Mouse (Mus musculus) right cerebral cortex, postnatal 36 days (tissue): ENCODE measurements around the gene Mxi1.

Experiments used
- DNase-seq, 2 experiments: peaks; one replicate each; pipeline ENCODE4 v3.0.0; 2022; ENCODE audit warnings: low spot score in 2 of 2, mixed read lengths in 1 of 2

Mxi1 gene

GRCm38 (mm10) chr19:53322438-53323048, 12.2 kb downstream of the Mxi1 start:
- no peak for DNase-seq

DNA sequence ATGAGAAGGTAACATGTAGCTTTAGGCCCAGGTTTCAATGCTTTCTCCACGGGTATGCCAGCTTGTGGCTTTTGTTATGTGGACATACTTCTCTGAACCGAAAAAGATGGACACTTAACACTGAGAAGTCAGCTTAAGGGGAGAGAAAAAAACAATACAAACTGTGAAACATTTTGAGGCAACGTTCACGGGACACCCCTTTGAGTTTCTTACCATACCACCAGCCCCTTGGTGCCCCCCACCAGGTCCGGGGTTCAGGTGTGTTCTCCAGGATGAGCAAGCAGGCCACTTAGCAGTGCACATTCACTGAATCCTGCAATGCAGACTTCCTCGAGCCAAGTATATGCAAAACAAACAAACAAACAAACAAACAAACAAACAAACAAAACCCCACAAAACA, 14.5 kb downstream of the Mxi1 start:
- no peak for DNase-seq

DNA sequence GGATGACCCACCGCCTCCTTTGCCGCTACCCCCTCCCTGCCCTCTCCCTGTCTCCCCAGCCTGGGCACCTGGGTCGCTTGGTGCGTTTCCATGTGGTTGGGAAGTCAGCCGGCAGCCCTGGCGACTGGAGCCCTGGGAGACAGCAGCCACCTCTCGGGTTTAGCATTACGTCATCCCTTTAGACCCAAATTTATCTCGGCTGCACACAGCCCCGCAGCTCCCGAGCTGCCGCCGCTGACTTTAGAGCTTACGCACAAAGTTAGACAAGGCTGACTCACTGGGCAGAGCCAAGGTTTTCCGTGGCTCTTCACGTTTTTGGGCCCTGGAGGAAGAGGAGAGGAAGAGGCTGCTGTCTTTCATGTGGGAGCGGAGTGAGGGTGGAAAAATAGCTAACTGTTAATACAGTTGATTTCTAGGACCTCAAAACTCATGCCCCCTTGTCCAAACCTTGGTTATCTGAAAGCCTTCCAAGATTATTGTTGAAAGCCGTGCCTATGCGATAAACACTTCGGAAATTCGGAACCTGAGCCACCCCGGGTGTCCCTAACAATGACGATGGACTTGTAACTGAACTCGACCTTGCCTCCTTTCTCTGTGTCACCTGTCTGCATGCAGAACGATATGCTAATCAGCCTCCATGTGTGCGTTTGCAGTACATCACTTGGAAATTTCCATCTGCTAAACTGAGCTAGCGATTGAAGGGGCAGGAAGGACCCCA, 15.4 kb downstream of the Mxi1 start:
- DNase-seq = peak; percentile 80 to 91

- no peak for DNase-seq
These were observed 17.8 kb downstream of the Mxi1 start for GRCm38 (mm10) chr19:53328116-53328515.

- peak; percentile 87 for DNase-seq
These were observed 19.1 kb downstream of the Mxi1 start for GRCm38 (mm10) chr19:53329221-53329991.

- DNase-seq = peak; percentile 67 to 70
These were observed 19.7 kb downstream of the Mxi1 start for GRCm38 (mm10) chr19:53329992-53330381.

- DNase-seq = no peak
These were observed 21.7 kb downstream of the Mxi1 start for GRCm38 (mm10) chr19:53331882-53332500.

- no peak for DNase-seq
These were observed 23.4 kb downstream of the Mxi1 start for GRCm38 (mm10) chr19:53333730-53334129.

DNA sequence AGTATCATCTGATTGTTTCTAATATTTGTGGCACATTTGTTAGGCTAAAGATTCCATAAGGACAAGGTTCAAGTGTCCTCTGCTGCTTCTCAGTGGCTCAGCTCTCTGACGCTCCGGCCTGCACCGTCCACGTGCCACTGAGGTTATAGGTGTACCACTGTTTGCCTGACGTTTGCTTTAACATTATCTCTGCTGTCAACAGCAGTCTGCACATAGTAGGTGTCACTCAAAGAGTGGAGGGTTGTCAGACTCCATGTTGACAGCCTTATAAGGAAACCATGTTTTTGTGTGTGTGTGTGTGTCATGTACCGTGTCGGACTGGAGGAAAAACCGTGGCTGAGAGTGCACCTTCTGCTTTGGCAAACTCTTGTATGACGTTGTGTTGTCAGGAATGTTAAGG, 24.9 kb downstream of the Mxi1 start:
- no peak for DNase-seq

GRCm38 (mm10) chr19:53340423-53340822, 30.1 kb downstream of the Mxi1 start:
- no peak for DNase-seq

GRCm38 (mm10) chr19:53343174-53343881, 33.0 kb downstream of the Mxi1 start:
- no peak for DNase-seq

DNA sequence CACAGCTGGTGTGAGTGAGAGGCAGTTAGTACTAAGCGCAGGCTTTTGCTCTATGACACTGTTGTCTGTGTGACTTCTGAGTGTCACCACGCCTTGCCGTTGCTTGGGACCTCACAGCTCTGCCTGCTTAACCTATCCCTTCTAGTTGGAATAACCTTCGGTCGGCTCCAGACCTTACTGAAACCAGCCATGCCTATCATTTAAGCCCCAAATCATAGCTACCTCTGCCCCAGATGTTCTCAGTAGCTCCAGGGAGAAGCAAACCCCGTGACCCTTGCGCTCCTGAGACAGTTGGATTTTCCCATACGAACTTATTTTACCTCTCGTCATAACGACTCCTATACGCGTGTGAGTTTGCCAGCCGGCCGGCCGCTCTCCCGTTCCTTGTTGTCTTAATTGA, 33.7 kb downstream of the Mxi1 start:
- no peak for DNase-seq

DNA sequence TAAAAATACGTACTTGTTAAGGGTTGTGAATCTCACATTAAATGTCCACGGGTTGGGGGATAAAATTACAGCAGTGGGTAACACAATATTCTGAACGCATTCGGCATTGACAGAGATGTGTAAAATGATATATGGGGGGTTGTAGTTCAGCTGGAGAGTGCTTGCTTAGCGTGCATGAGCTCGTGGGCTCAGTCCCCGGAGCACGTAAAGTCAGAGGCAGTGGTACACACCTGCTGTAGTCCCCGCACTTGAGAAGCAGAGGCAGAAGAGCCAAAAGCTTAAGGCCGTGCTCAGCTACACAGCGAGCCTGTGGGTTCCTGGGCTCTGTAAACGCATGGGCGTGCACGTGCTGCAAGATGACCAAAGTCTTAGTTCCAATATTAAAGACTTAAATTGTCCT, 35.4 kb downstream of the Mxi1 start:
- DNase-seq = no peak

GRCm38 (mm10) chr19:53353864-53354263, 43.5 kb downstream of the Mxi1 start:
- peak in 1 of 2 experiments; percentile 83 for DNase-seq

DNA sequence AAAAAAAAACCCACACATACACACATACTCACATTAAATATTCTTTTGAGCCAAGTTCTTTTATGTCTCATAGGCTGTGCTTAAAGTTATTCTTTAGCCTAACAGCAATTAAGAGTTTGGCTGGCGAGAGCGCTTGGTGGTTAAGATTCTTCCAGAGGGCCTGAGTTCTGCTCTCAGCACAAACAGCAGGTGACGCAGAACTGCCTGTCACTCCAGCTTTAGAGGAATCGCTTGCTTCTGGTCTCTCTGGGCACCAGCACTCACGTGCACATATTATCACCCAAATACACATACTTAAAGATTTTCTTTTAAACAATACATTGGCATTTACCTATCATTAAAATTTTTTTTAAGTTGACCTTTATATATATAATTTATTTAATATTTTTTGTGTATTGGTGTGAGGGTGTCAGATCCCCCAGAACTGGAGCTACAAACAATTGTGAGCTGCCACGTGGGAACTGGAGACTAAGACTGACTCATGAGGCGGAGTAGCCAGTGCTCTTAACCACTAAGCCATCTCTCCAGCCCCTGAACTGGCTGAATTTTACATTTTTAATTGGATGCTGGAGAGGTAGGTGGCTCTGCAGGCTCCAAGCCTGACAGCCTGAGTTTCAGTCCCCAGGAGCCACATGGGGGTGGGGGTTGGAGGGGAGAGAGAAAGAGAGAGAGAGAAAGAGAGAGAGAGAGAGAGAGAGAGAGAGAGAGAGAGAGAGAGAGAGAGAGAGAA, 44.1 kb downstream of the Mxi1 start:
- no peak for DNase-seq

- DNase-seq = peak; percentile 56 to 80
These were observed 44.7 kb downstream of the Mxi1 start for GRCm38 (mm10) chr19:53355065-53355464.

- no peak for DNase-seq
These were observed 49.1 kb downstream of the Mxi1 start for GRCm38 (mm10) chr19:53359160-53360033.

DNA sequence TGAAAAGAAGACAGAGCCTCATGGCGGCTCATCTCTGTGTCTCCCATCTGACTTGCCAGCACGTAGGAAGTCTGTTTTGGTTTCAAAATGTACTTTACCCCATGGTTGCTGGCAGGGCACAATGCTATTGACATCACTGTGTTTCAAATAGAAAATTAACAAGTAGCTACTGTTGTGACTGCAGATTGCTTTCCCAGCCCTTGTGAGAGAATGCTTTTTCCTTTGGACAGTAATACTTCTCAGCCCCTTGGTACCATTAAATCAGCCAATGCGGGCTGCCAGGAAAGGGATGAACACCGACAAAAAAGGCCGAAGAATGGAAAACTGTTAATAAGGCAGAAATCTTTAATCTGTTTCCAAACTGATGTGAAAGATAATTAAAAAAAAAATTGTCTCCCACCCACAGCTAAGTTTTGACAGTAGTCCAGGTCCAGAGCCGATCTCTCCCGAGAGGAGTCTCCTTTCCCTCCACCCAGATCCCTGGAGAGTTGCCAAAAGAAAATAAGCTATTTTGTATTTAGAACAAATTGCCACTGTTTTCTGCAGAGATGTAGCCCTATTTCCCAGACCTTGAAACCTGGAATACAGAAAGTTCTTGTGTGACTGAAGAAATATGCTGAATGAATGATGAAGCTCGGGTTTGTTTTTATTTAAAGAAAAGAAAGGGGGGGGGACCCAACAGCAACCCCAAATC, 50.1 kb downstream of the Mxi1 start:
- peak in 1 of 2 experiments; percentile 51 for DNase-seq

GRCm38 (mm10) chr19:53362967-53363366, 52.6 kb downstream of the Mxi1 start:
- no peak for DNase-seq
